Mouse (Mus musculus) lung, adult 10 weeks (tissue): ENCODE data around the gene Adgre4. TPM values are rescaled to one million over a fixed set of nuclear protein-coding genes. Genes with fewer than 3 reads are reported as not detected.

Source experiments
- polyA plus RNA-seq: library from polyadenylated mRNA; stranded (reverse); fragments of 350-450 nt; fragmentation: Illumina TruSeq; extraction: RNeasy Lipid Tissue Mini Kit (QIAGEN cat#74804); gene quantifications from one replicate; pipeline ENCODE4 v1.2.3, GENCODE M21; 2014; ENCODE audit warnings: low read depth, low replicate concordance; ENCODE audit not compliant: insufficient read depth

The Adgre4 gene
- polyA plus RNA-seq, result 2.5 TPM

DNA sequence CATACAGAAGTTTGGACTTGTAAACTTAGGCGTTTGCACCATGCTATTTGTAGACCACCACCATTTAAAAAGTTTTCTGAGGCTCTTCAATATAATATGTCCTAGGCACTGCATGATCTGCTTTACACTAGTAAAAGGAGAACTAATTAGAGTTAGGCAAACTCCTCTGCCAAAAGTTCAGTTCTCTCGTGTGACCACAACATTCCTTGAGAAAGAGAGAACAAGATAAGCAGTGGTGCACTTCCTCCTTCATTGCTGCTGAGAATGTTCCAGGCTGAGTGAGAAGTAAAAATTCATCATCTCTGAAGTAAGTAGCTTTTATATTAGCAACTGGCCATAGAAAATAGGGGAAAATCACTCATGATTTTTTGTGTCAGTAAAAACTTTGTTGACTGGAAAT, at the start of gene Adgre4:
TSS of gene Adgre4 (plus strand) at position 199 of the 400 bp plus-strand sequence.

DNA sequence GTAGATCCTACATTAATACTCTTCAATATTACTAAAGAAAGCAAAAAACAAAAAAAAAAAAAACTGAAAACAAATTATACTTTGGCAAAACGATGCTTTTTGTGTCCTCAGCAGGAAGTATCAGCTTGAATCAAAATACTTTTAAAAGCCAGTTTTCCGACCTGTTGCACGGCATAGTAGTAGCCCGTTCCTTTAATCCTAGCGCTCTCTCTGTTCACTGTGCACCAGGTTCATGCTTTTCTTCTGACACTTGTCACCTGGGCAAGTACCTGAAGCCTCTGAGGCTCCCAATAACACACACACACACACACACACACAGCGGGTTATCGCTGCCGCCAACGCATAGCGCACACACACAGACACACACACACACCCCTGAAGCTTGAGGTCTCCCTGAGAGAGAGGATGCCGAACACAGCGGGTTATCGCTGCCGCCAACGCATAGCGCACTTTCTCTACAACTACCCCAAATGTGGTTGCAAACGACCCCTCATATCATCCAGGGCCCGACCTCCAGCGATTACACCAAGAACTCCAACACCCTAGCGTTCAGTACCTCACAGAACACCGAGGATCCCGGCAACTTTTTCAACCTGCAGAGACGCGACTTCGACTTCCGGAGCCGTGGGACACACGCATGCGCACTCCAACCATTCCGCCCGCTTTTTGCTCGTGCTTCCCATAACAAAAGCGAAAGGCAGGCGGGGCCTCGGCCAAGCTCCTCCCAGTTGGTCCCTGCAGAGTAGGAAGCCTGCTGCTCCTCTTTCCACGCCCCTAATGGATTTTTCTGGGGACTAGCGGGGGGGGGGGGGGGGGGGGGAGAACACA, 37.6 kb upstream of the Adgre4 start, which contains the start of gene Pot1b:
TSS of gene Pot1b (minus strand) at position 645 of the 828 bp plus-strand sequence.

GRCm38 (mm10) chr17:55878636-55879369, 129.0 kb downstream of the Adgre4 start, which contains the start of gene Zfp119a:
Gene Zfp119a, minus strand, starts transcription at chr17:55878930.

Other genes with a start within 250 kb of the Adgre4 start
- gene Vmn2r118, start 124.8 kb upstream of the Adgre4 start, polyA plus RNA-seq, result not detected
- 5.7 TPM for gene Pot1b, start 37.4 kb upstream of the Adgre4 start, polyA plus RNA-seq
- gene Zfp119a, start 128.9 kb downstream of the Adgre4 start, polyA plus RNA-seq, result 4.2 TPM
- 10.6 TPM for gene Zfp959, start 142.1 kb downstream of the Adgre4 start, polyA plus RNA-seq
- 6.3 TPM for gene Zfp119b, start 199.5 kb downstream of the Adgre4 start, polyA plus RNA-seq
- gene Ebi3, start 202.7 kb downstream of the Adgre4 start, polyA plus RNA-seq, result 3.7 TPM
- 11.8 TPM for gene Yju2, start 209.1 kb downstream of the Adgre4 start, polyA plus RNA-seq
- 0.27 TPM for gene Shd, start 220.5 kb downstream of the Adgre4 start, polyA plus RNA-seq
- gene Fsd1, start 236.5 kb downstream of the Adgre4 start, polyA plus RNA-seq, result not detected